Mouse (Mus musculus): ENCODE results near the gene Adra1b.
A peak's percentile ranks its signal among the peaks of the same experiment; 100 is the strongest.

Adra1b gene

GRCm38 (mm10) chr11:43901051-43901654 is at the start of gene Adra1b:
Adra1b (minus strand) TSS chr11:43901210.
- no peak for DNase-seq

GRCm38 (mm10) chr11:43950274-43950673 is 49.3 kb upstream of the Adra1b start:
- no peak for DNase-seq

- no peak for DNase-seq
Observed at GRCm38 (mm10) chr11:43943781-43944180, 42.8 kb upstream of the Adra1b start.

GRCm38 (mm10) chr11:43943167-43943566 is 42.2 kb upstream of the Adra1b start:
- no peak for DNase-seq

- DNase-seq, result no peak
Observed at GRCm38 (mm10) chr11:43940501-43941202, 39.6 kb upstream of the Adra1b start.

- no peak for DNase-seq
Observed at GRCm38 (mm10) chr11:43936023-43936422, 35.0 kb upstream of the Adra1b start.

GRCm38 (mm10) chr11:43933480-43933879 is 32.5 kb upstream of the Adra1b start:
- no peak for DNase-seq

- DNase-seq, result no peak
Observed at GRCm38 (mm10) chr11:43933000-43933399, 32.0 kb upstream of the Adra1b start.

- no peak for DNase-seq
Observed at GRCm38 (mm10) chr11:43930191-43930590, 29.2 kb upstream of the Adra1b start.

GRCm38 (mm10) chr11:43929706-43930105 is 28.7 kb upstream of the Adra1b start:
- no peak for DNase-seq

- DNase-seq, result peak; percentile 44
Observed at GRCm38 (mm10) chr11:43929178-43929577, 28.2 kb upstream of the Adra1b start.

- DNase-seq, result no peak
Observed at GRCm38 (mm10) chr11:43927133-43927815, 26.3 kb upstream of the Adra1b start.

- DNase-seq, result no peak
Observed at GRCm38 (mm10) chr11:43926163-43926562, 25.2 kb upstream of the Adra1b start.

GRCm38 (mm10) chr11:43925584-43925983 is 24.6 kb upstream of the Adra1b start:
- no peak for DNase-seq

- DNase-seq, result no peak
Observed at GRCm38 (mm10) chr11:43921701-43922100, 20.7 kb upstream of the Adra1b start.

GRCm38 (mm10) chr11:43919492-43920055 is 18.6 kb upstream of the Adra1b start:
- no peak for DNase-seq

GRCm38 (mm10) chr11:43914552-43915447 is 13.8 kb upstream of the Adra1b start:
- peak; percentile 30 for DNase-seq

- no peak for DNase-seq
Observed at GRCm38 (mm10) chr11:43912136-43912888, 11.3 kb upstream of the Adra1b start.

- no peak for DNase-seq
Observed at GRCm38 (mm10) chr11:43911646-43912045, 10.6 kb upstream of the Adra1b start.

- no peak for DNase-seq
Observed at GRCm38 (mm10) chr11:43903351-43903750, 2.3 kb upstream of the Adra1b start.

- DNase-seq, result no peak
Observed at GRCm38 (mm10) chr11:43899696-43900095, 1.3 kb downstream of the Adra1b start.

- no peak for DNase-seq
Observed at GRCm38 (mm10) chr11:43895323-43895722, 5.7 kb downstream of the Adra1b start.

All from lung, postnatal 14 days (tissue).